Mouse (Mus musculus): ENCODE data around the gene Gm49393. TPM values are rescaled to one million over a fixed set of nuclear protein-coding genes. Genes with fewer than 3 reads are reported as not detected.
"Not testable (repeated sequence)": the region's sequence is repeated elsewhere in the genome, so short reads cannot be mapped to it uniquely, and the experiment has no call there.

Gene Gm49393
- total and polyA plus RNA-seq, 3 experiments = not detected

GRCm38 (mm10) chr13:60897328-60897727, 38.1 kb downstream of the Gm49393 start, which contains the start of gene Ctla2b:
TSS of gene Ctla2b (minus strand) at chr13:60897447.
- no peak for DNase-seq (ENCODE audit: extremely low read depth)
- Histone ChIP-seq H3K36me3 (replicated peaks in 1 of 2; ENCODE audit: control insufficient read depth in 1 of 2, insufficient read depth in 1 of 2, low read length in 1 of 2) (no peaks in the 10 kb centered on the region), H3K9ac (ENCODE audit: insufficient read depth, low read depth) (no peak within 1 kb of the TSS), H3K9me3 (replicated peaks; ENCODE audit: low read length) (peaks cover 37% of the 10 kb centered on the region), H3K27me3 (replicated peaks) (no peaks in the 10 kb centered on the region), H3K4me2 (ENCODE audit: insufficient read depth, low read depth, poor library complexity, severe bottlenecking) (no peak within 1 kb of the TSS), H3K4me1 (ENCODE audit: control insufficient read depth in 1 of 2, insufficient read depth in 2 of 2) (no peaks in the 10 kb centered on the region), H3K79me2 (replicated peaks; ENCODE audit: control insufficient read depth, extremely low read depth, insufficient read depth, poor library complexity, severe bottlenecking) (no peaks in the 10 kb centered on the region), H3K27ac (ENCODE audit: insufficient read depth, low read depth) (no peak within 1 kb of the TSS), H3K4me3 (replicated peaks in 1 of 3; ENCODE audit: low read depth in 2 of 3, low read length in 2 of 3, poor library complexity in 1 of 3) (no peak within 1 kb of the TSS)
- in situ Hi-C loops (cut with MboI; ENCODE audit: low pct_ligation_motif_present, low pct_unique_long_range_greater_than_20kb, low sequenced_read_pairs) (no loop called here), dilution Hi-C loops (cut with MboI; ENCODE audit: extremely low pct_ligation_motif_present, extremely low pct_unique_long_range_greater_than_20kb, low sequenced_read_pairs) (no loop called here)
- TF ChIP-seq GABPA (IDR thresholded peaks at IDR 0.05; ENCODE audit: insufficient replicate concordance, low read depth, low read length) (no peak), MAX (IDR thresholded peaks at IDR 0.05; ENCODE audit: low read length) (no peak), BHLHE40 (IDR thresholded peaks at IDR 0.05; ENCODE audit: low read depth, low read length) (no peak), MAZ (IDR thresholded peaks at IDR 0.05; ENCODE audit: low read depth, low read length) (no peak), ZNF384 (IDR thresholded peaks at IDR 0.05; ENCODE audit: low read depth, low read length) (no peak), KAT2A (IDR thresholded peaks at IDR 0.05; ENCODE audit: insufficient replicate concordance, low read length) (no peak), ZC3H11A (IDR thresholded peaks at IDR 0.05; ENCODE audit: low read depth, low read length) (no peak), SMC3 (IDR thresholded peaks at IDR 0.05; ENCODE audit: low read depth, low read length) (no peak), MXI1 (IDR thresholded peaks at IDR 0.05; ENCODE audit: low read depth, low read length) (no peak), USF1 (IDR thresholded peaks at IDR 0.05; ENCODE audit: low read depth, low read length) (no peak), POLR2A (IDR thresholded peaks at IDR 0.05; ENCODE audit: low read depth, low read length) (no peak), ETS1 (conservative IDR thresholded peaks at IDR 0.05; ENCODE audit: low read depth, low read length) (no peak)

- in situ Hi-C loops (cut with MboI; ENCODE audit: low pct_ligation_motif_present, low pct_unique_long_range_greater_than_20kb, low sequenced_read_pairs); H3K9ac ChIP-seq (ENCODE audit: insufficient read depth, low read depth); H3K27ac ChIP-seq (ENCODE audit: insufficient read depth, low read depth); H3K27me3 ChIP-seq (replicated peaks); H3K79me2 ChIP-seq (replicated peaks; ENCODE audit: control insufficient read depth, extremely low read depth, insufficient read depth, poor library complexity, severe bottlenecking); H3K4me2 ChIP-seq (ENCODE audit: insufficient read depth, low read depth, poor library complexity, severe bottlenecking); DNase-seq (ENCODE audit: extremely low read depth); H3K4me1 ChIP-seq (ENCODE audit: control insufficient read depth in 1 of 2, insufficient read depth in 2 of 2); dilution Hi-C loops (cut with MboI; ENCODE audit: extremely low pct_ligation_motif_present, extremely low pct_unique_long_range_greater_than_20kb, low sequenced_read_pairs); H3K4me3 ChIP-seq (replicated peaks in 1 of 3; ENCODE audit: low read depth in 2 of 3, low read length in 2 of 3, poor library complexity in 1 of 3); H3K36me3 ChIP-seq (replicated peaks in 1 of 2; ENCODE audit: control insufficient read depth in 1 of 2, insufficient read depth in 1 of 2, low read length in 1 of 2): not testable (repeated sequence)
- H3K9me3 ChIP-seq (replicated peaks; ENCODE audit: low read length) = peaks cover 34% of the 10 kb centered on the region
Measured at GRCm38 (mm10) chr13:60896794-60897193, 38.6 kb downstream of the Gm49393 start, which contains the start of gene Gm49392. TSS of gene Gm49392 (minus strand) at chr13:60896894.

- DNase-seq (ENCODE audit: extremely low read depth) = no peak
- no peak overlapping the region for H3K4me3 ChIP-seq (replicated peaks in 1 of 3; ENCODE audit: low read depth in 2 of 3, low read length in 2 of 3, poor library complexity in 1 of 3)
- TF ChIP-seq JUN (IDR thresholded peaks at IDR 0.05; ENCODE audit: insufficient read depth, low read depth, low read length) (no peak), CHD1 (IDR thresholded peaks at IDR 0.05; ENCODE audit: low read depth, low read length) (no peak), SMC3 (IDR thresholded peaks at IDR 0.05; ENCODE audit: low read depth, low read length) (no peak), POLR2A (IDR thresholded peaks at IDR 0.05; ENCODE audit: low read depth, low read length) (no peak), EP300 (IDR thresholded peaks at IDR 0.05; ENCODE audit: low read length) (no peak), CHD2 (IDR thresholded peaks at IDR 0.05; ENCODE audit: low read length) (no peak), MAZ (IDR thresholded peaks at IDR 0.05; ENCODE audit: low read depth, low read length) (no peak), E2F4 (IDR thresholded peaks at IDR 0.05; ENCODE audit: insufficient replicate concordance, low read depth, low read length) (no peak), RAD21 (IDR thresholded peaks at IDR 0.05; ENCODE audit: low read depth, low read length) (no peak), SIN3A (IDR thresholded peaks at IDR 0.05; ENCODE audit: low read length) (no peak), ZC3H11A (IDR thresholded peaks at IDR 0.05; ENCODE audit: low read depth, low read length) (no peak), ZKSCAN1 (IDR thresholded peaks at IDR 0.05; ENCODE audit: borderline replicate concordance, low read depth, low read length) (no peak), RCOR1 (conservative IDR thresholded peaks at IDR 0.05; ENCODE audit: low read depth, low read length) (no peak)
- no peak overlapping the region for H3K27ac ChIP-seq (ENCODE audit: insufficient read depth, low read depth)
- in situ Hi-C loops (cut with MboI; ENCODE audit: low pct_ligation_motif_present, low pct_unique_long_range_greater_than_20kb, low sequenced_read_pairs) (no loop called here), dilution Hi-C loops (cut with MboI; ENCODE audit: extremely low pct_ligation_motif_present, extremely low pct_unique_long_range_greater_than_20kb, low sequenced_read_pairs) (no loop called here)
- H3K4me1 ChIP-seq (ENCODE audit: control insufficient read depth in 1 of 2, insufficient read depth in 2 of 2) = no peaks in the 10 kb centered on the region
- H3K4me2 ChIP-seq (ENCODE audit: insufficient read depth, low read depth, poor library complexity, severe bottlenecking) = no peak overlapping the region
- no peaks in the 10 kb centered on the region for H3K79me2 ChIP-seq (replicated peaks; ENCODE audit: control insufficient read depth, extremely low read depth, insufficient read depth, poor library complexity, severe bottlenecking)
- peaks cover 37% of the 10 kb centered on the region for H3K9me3 ChIP-seq (replicated peaks; ENCODE audit: low read length)
- H3K27me3 ChIP-seq (replicated peaks) = no peaks in the 10 kb centered on the region
- no peaks in the 10 kb centered on the region for H3K36me3 ChIP-seq (replicated peaks in 1 of 2; ENCODE audit: control insufficient read depth in 1 of 2, insufficient read depth in 1 of 2, low read length in 1 of 2)
- no peak overlapping the region for H3K9ac ChIP-seq (ENCODE audit: insufficient read depth, low read depth)
Measured at GRCm38 (mm10) chr13:60895406-60896160, 39.8 kb downstream of the Gm49393 start.
